Mouse (Mus musculus) myocyte (in vitro differentiated cells): ENCODE measurements around the gene Ptx4.

Experiments used
- E2F4 ChIP-seq: IDR thresholded peaks from one replicate; pipeline ENCODE4 v1.6.1; 2011; ENCODE audit warnings: mild to moderate bottlenecking, control low read depth, moderate library complexity; ENCODE audit not compliant: insufficient read depth
- MAX ChIP-seq: IDR thresholded peaks from one replicate; pipeline ENCODE4 v1.6.1; 2011; ENCODE audit warnings: low read depth, mild to moderate bottlenecking, control low read depth
- POLR2A ChIP-seq: IDR thresholded peaks from one replicate; pipeline ENCODE4 v1.6.1; 2011; ENCODE audit warnings: low read depth, mild to moderate bottlenecking, control low read depth, moderate library complexity; ENCODE audit not compliant: insufficient read length
- POLR2AphosphoS2 ChIP-seq: IDR thresholded peaks from one replicate; pipeline ENCODE4 v1.6.1; 2011; ENCODE audit warnings: low read depth, control low read depth; ENCODE audit not compliant: insufficient read length
- SRF ChIP-seq: IDR thresholded peaks from one replicate; pipeline ENCODE4 v1.6.1; 2011; ENCODE audit warnings: low read depth; ENCODE audit not compliant: control insufficient read depth, insufficient read length

DNA sequence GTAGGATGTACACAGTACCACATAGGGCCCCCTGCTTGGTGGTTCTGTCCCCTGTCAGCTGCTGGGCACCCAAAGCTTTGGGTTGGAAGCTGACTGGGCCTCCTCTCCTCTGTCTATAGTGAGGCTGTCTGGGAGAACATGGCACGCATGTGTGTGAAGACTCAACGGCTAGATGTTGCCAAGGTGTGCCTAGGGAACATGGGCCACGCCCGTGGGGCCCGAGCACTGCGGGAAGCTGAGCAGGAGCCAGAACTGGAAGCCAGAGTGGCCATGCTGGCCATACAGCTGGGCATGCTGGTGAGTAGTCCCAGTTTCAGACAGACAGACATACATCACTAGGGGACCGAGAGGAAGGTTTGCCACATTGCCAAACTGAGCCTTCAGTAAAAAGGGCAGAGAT is 33.8 kb upstream of the Ptx4 start:
- TF ChIP-seq POLR2A = no peak
- no peak for TF ChIP-seq POLR2AphosphoS2
- no peak for TF ChIP-seq MAX
- TF ChIP-seq E2F4 = no peak
- TF ChIP-seq SRF = no peak
